Mouse (Mus musculus) spleen, adult 2 months (tissue): ENCODE measurements around the gene Mrgpre. TPM values are rescaled to one million over a fixed set of nuclear protein-coding genes. Genes with fewer than 3 reads are reported as not detected.

Experiments used
- DNase-seq, 2 experiments: peaks; one replicate each; pipeline versions ENCODE4 v3.0.0 to v3.0.0-alpha.2; 2012 to 2021; ENCODE audit warnings: low spot score in 2 of 2, low read depth in 1 of 2
- H3K27ac ChIP-seq: fragments of 200-500 bp; 2 replicates; pipeline ENCODE4 v1.5.1; 2012; ENCODE audit warnings: low read length, inconsistent platforms; ENCODE audit not compliant: insufficient read depth
- H3K27me3 ChIP-seq: fragments of 200-500 bp; 2 replicates; pipeline ENCODE4 v1.6.1; 2012; ENCODE audit warnings: mild to moderate bottlenecking, moderate library complexity, low read length, inconsistent platforms; ENCODE audit not compliant: control insufficient read depth, insufficient read depth
- H3K36me3 ChIP-seq: fragments of 200-500 bp; 2 replicates; pipeline ENCODE4 v1.6.1; 2012; ENCODE audit warnings: mild to moderate bottlenecking, low read length, inconsistent platforms; ENCODE audit not compliant: control insufficient read depth, insufficient read depth
- H3K4me1 ChIP-seq: fragments of 200-500 bp; 2 replicates; pipeline ENCODE4 v1.6.1; 2011; ENCODE audit warnings: inconsistent platforms; ENCODE audit not compliant: control insufficient read depth, insufficient read depth, insufficient read length
- H3K4me3 ChIP-seq: fragments of 200-500 bp; 2 replicates; pipeline ENCODE4 v1.5.1; 2011; ENCODE audit warnings: mild to moderate bottlenecking, inconsistent platforms; ENCODE audit not compliant: insufficient read depth, insufficient read length; ENCODE audit errors: extremely low read depth
- CTCF ChIP-seq: fragments of 200-500 bp; IDR thresholded peaks from 2 replicates; pipeline ENCODE4 v1.5.1; 2011; ENCODE audit warnings: mild to moderate bottlenecking, inconsistent platforms; ENCODE audit not compliant: insufficient read depth, insufficient read length, insufficient replicate concordance; ENCODE audit errors: extremely low read depth
- POLR2A ChIP-seq: fragments of 200-500 bp; IDR thresholded peaks from 2 replicates; pipeline ENCODE4 v1.6.1; 2011; ENCODE audit warnings: low read depth, low read length, inconsistent platforms
- WGBS: fragments of 180-500 bp; shearing (Covaris S2); methylation state at CpG from one replicate; pipeline ENCODE4 v1.1.7; 2018; 5-methylcytosine and 5-hydroxymethylcytosine counted together
- polyA plus RNA-seq: library from polyadenylated mRNA; depleted of rRNA; stranded (reverse); fragments of >200 nt; gene quantifications from 2 replicates; pipeline ENCODE4 v1.2.3, GENCODE M21; 2012

Gene Mrgpre
- polyA plus RNA-seq, 1 experiment, result 6.6 TPM

- WGBS, result 81% methylated on average over 3 of the region's 3 CpGs
- Histone ChIP-seq H3K27ac (no peak overlapping the region), H3K4me1 (no peaks in the 10 kb centered on the region), H3K36me3 (no peaks in the 10 kb centered on the region), H3K4me3 (no peak overlapping the region), H3K27me3 (no peaks in the 10 kb centered on the region)
- DNase-seq, result no peak
- TF ChIP-seq POLR2A (no peak), CTCF (no peak)
Measured at GRCm38 (mm10) chr7:143758956-143759355, 25.3 kb downstream of the Mrgpre start.

- 58% methylated on average over 3 of the region's 3 CpGs for WGBS
- no peaks in the 10 kb centered on the region for H3K27me3 ChIP-seq
Measured at GRCm38 (mm10) chr7:143757696-143758095, 26.6 kb downstream of the Mrgpre start.

GRCm38 (mm10) chr7:143757027-143757390, 27.3 kb downstream of the Mrgpre start:
- WGBS, result 3% methylated on average over 15 of the region's 15 CpGs
- H3K4me1 ChIP-seq, result no peaks in the 10 kb centered on the region
- H3K36me3 ChIP-seq, result no peaks in the 10 kb centered on the region
- peak overlapping the region; percentile 71 for H3K4me3 ChIP-seq
- H3K27ac ChIP-seq, result peak overlapping the region; percentile 49
- no peaks in the 10 kb centered on the region for H3K27me3 ChIP-seq
- DNase-seq, result peak; percentile 50 to 81
- TF ChIP-seq POLR2A, result peak; percentile 79
- TF ChIP-seq CTCF, result no peak

More at GRCm38 (mm10) chr7:143757696-143758095, 26.6 kb downstream of the Mrgpre start:
- no peak overlapping the region for H3K4me3 ChIP-seq
- TF ChIP-seq POLR2A (no peak), CTCF (no peak)
- no peaks in the 10 kb centered on the region for H3K4me1 ChIP-seq
- no peaks in the 10 kb centered on the region for H3K36me3 ChIP-seq
- no peak for DNase-seq
- H3K27ac ChIP-seq, result no peak overlapping the region

- peak within 1 kb of the TSS; percentile 49 for H3K27ac ChIP-seq
Measured at GRCm38 (mm10) chr7:143756125-143757026, 27.9 kb downstream of the Mrgpre start, which contains the start of gene Osbpl5. Gene Osbpl5 (minus strand): TSS chr7:143756985.

GRCm38 (mm10) chr7:143755357-143756124, 28.8 kb downstream of the Mrgpre start:
- H3K4me3 ChIP-seq, result no peak overlapping the region
- no peak for DNase-seq
- 74% methylated on average over 9 of the region's 9 CpGs for WGBS
- TF ChIP-seq POLR2A (no peak), CTCF (no peak)
- H3K4me1 ChIP-seq, result no peaks in the 10 kb centered on the region
- no peaks in the 10 kb centered on the region for H3K36me3 ChIP-seq
- H3K27ac ChIP-seq, result no peak overlapping the region
- no peaks in the 10 kb centered on the region for H3K27me3 ChIP-seq

More at GRCm38 (mm10) chr7:143756125-143757026, 27.9 kb downstream of the Mrgpre start, which contains the start of gene Osbpl5:
- DNase-seq, result no peak
- peak within 1 kb of the TSS; percentile 71 for H3K4me3 ChIP-seq
- no peaks in the 10 kb centered on the region for H3K4me1 ChIP-seq
- no peaks in the 10 kb centered on the region for H3K27me3 ChIP-seq
- WGBS, result 19% methylated on average over 22 of the region's 22 CpGs
- no peaks in the 10 kb centered on the region for H3K36me3 ChIP-seq
- TF ChIP-seq POLR2A (no peak), CTCF (no peak)

- H3K4me3 ChIP-seq, result no peak overlapping the region
- 56% methylated on average over 5 of the region's 5 CpGs for WGBS
Measured at GRCm38 (mm10) chr7:143753990-143754715, 30.1 kb downstream of the Mrgpre start.

More at GRCm38 (mm10) chr7:143753990-143754715, 30.1 kb downstream of the Mrgpre start:
- Histone ChIP-seq H3K27me3 (no peaks in the 10 kb centered on the region), H3K27ac (no peak overlapping the region), H3K4me1 (no peaks in the 10 kb centered on the region), H3K36me3 (no peaks in the 10 kb centered on the region)
- no peak for TF ChIP-seq POLR2A
- TF ChIP-seq CTCF, result peak; percentile 82; the same call in 1 of the 2 replicates
- peak; percentile 27 to 61 for DNase-seq
